Mouse (Mus musculus): ENCODE measurements around the gene Epsti1.

The Epsti1 gene

GRCm38 (mm10) chr14:78008019-78008418, 104.0 kb downstream of the Epsti1 start:
- DNase-seq (ENCODE audit: extremely low spot score, low read depth, low spot score): no peak

DNA sequence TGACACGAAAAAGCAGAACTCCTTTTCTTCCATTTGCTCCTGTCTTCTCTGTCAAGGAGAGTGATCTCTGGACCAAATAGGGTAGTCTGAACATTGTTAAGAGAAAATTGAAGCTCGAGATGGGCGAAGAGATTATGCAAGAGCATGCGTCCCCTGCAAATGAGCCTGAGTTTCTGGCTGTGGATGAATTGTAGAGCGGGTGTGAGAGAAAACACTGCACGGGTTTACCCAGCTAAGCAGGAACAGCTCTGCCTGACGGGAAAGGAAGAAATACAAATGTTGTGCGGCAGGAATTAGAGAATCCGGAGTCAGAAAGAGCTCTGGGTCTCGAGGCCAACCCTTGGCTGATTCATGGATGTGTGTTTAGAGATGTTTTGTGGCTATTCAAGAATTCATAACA, 107.8 kb downstream of the Epsti1 start:
- DNase-seq (ENCODE audit: extremely low spot score, low read depth, low spot score): no peak

GRCm38 (mm10) chr14:78015540-78016321, 111.7 kb downstream of the Epsti1 start:
- no peak for DNase-seq (ENCODE audit: extremely low spot score, low read depth, low spot score)

- DNase-seq (ENCODE audit: extremely low spot score, low read depth, low spot score): no peak
Observed at GRCm38 (mm10) chr14:78016398-78016797, 112.4 kb downstream of the Epsti1 start.

- no peak for DNase-seq (ENCODE audit: extremely low spot score, low read depth, low spot score)
Observed at GRCm38 (mm10) chr14:78019935-78020334, 115.9 kb downstream of the Epsti1 start.

DNA sequence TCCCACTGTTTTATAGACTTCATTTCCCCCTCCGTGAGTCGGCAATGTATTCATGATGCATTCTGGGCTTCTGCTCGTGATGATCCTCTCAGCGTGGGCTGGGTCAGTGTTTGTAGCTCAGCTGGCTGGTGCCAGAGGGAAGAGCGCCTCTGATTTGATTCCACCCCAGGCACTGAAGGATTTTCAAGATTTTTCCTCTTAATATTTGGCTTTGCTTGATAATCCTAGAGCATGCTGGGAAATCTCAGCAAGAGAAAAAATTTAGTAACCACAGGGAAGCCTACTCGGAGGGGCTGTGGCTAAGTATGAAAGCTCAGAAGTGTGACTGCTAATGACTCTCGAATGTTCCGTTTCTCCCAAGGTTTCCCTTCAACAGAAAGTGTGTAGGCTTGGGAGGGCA, 134.8 kb downstream of the Epsti1 start:
- DNase-seq (ENCODE audit: extremely low spot score, low read depth, low spot score): no peak

GRCm38 (mm10) chr14:78040643-78041042, 136.6 kb downstream of the Epsti1 start:
- no peak for DNase-seq (ENCODE audit: extremely low spot score, low read depth, low spot score)

- no peak for DNase-seq (ENCODE audit: extremely low spot score, low read depth, low spot score)
Observed at GRCm38 (mm10) chr14:78041886-78042526, 138.0 kb downstream of the Epsti1 start.

- DNase-seq (ENCODE audit: extremely low spot score, low read depth, low spot score): no peak
Observed at GRCm38 (mm10) chr14:78043079-78043478, 139.0 kb downstream of the Epsti1 start.

DNA sequence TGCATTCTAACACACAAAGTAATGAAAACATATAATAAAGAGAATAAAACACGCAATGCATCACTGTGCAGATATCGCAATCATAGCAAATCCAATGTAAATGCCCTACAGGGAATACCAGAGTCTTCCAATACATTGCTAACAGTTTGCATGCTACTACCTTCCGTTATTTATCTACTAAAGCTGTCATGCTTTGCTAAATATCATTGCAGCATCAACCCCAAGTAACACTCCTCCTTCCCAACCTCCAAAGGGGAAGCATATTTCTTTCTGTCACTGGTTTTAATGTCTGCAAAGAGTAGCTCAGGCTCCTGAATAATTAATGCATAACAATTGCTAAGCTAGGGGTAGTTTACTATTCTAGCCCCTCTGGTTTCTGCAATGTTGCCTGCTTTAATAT, 144.2 kb downstream of the Epsti1 start:
- no peak for DNase-seq (ENCODE audit: extremely low spot score, low read depth, low spot score)

DNA sequence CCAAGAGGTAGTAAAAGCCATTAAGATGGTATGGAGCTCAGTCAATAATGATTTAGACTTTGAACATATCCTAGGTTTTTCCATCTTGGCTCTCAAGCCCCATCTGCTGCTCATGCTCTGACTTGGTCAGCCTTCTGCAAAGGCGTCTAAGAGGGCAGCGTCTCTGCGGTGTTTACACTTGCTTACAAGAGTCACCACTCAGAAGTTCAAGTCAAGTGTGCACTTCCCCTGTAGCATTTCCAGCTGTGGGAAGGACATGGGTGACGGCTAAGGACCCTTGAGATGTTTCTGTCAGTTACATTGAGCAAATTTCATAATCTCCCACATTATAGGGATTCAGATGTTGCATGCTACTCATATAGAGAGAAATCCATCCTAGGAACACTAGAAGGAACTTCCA, 144.6 kb downstream of the Epsti1 start:
- DNase-seq (ENCODE audit: extremely low spot score, low read depth, low spot score): no peak
